Mouse (Mus musculus): ENCODE data around the gene Foxc1. TPM values are rescaled to one million over a fixed set of nuclear protein-coding genes. Genes with fewer than 3 reads are reported as not detected.

Foxc1 gene
- polyA plus RNA-seq, 1 experiment from 2014 or later = 2.0 TPM

GRCm38 (mm10) chr13:31825180-31825579 is 18.7 kb downstream of the Foxc1 start:
- DNase-seq (ENCODE audit: low spot score) = no peak
- no peaks in the 10 kb centered on the region for H3K9me3 ChIP-seq
- H3K4me1 ChIP-seq = peaks cover 43% of the 10 kb centered on the region
- H3K36me3 ChIP-seq = no peaks in the 10 kb centered on the region
- H3K27me3 ChIP-seq (ENCODE audit: insufficient read depth, poor library complexity, severe bottlenecking) = peaks cover 42% of the 10 kb centered on the region
- H3K4me3 ChIP-seq = no peak overlapping the region
- H3K27ac ChIP-seq = no peak overlapping the region
- WGBS = 88% methylated on average over 1 of the region's 1 CpGs

- Histone ChIP-seq H3K4me1 (peaks cover 30% of the 10 kb centered on the region), H3K27me3 (ENCODE audit: insufficient read depth, poor library complexity, severe bottlenecking) (peaks cover 44% of the 10 kb centered on the region)
Measured at GRCm38 (mm10) chr13:31827160-31827559, 20.7 kb downstream of the Foxc1 start.

GRCm38 (mm10) chr13:31827820-31828332 is 21.4 kb downstream of the Foxc1 start:
- H3K27ac ChIP-seq = no peak overlapping the region
- WGBS = 37% methylated on average over 3 of the region's 3 CpGs
- H3K9me3 ChIP-seq = no peaks in the 10 kb centered on the region
- H3K4me3 ChIP-seq = no peak overlapping the region
- no peaks in the 10 kb centered on the region for H3K36me3 ChIP-seq
- peaks cover 39% of the 10 kb centered on the region for H3K27me3 ChIP-seq (ENCODE audit: insufficient read depth, poor library complexity, severe bottlenecking)
- H3K4me1 ChIP-seq = peaks cover 24% of the 10 kb centered on the region
- DNase-seq (ENCODE audit: low spot score) = peak; percentile 51

More at GRCm38 (mm10) chr13:31827160-31827559, 20.7 kb downstream of the Foxc1 start:
- H3K4me3 ChIP-seq = no peak overlapping the region
- no peaks in the 10 kb centered on the region for H3K36me3 ChIP-seq
- no peaks in the 10 kb centered on the region for H3K9me3 ChIP-seq
- no peak for DNase-seq (ENCODE audit: low spot score)
- 36% methylated on average over 5 of the region's 5 CpGs for WGBS
- H3K27ac ChIP-seq = no peak overlapping the region

- WGBS = 79% methylated on average over 4 of the region's 4 CpGs
- H3K27ac ChIP-seq = no peak overlapping the region
- H3K27me3 ChIP-seq (ENCODE audit: insufficient read depth, poor library complexity, severe bottlenecking) = peaks cover 44% of the 10 kb centered on the region
- peak; percentile 33 for DNase-seq (ENCODE audit: low spot score)
- no peak overlapping the region for H3K4me3 ChIP-seq
- no peaks in the 10 kb centered on the region for H3K9me3 ChIP-seq
- H3K36me3 ChIP-seq = no peaks in the 10 kb centered on the region
- peaks cover 23% of the 10 kb centered on the region for H3K4me1 ChIP-seq
Measured at GRCm38 (mm10) chr13:31828446-31828845, 22.0 kb downstream of the Foxc1 start.

GRCm38 (mm10) chr13:31830332-31830731 is 23.9 kb downstream of the Foxc1 start:
- Histone ChIP-seq H3K4me3 (no peak overlapping the region), H3K36me3 (no peaks in the 10 kb centered on the region), H3K27me3 (ENCODE audit: insufficient read depth, poor library complexity, severe bottlenecking) (peaks cover 30% of the 10 kb centered on the region), H3K4me1 (peaks cover 23% of the 10 kb centered on the region), H3K9me3 (no peaks in the 10 kb centered on the region), H3K27ac (no peak overlapping the region)
- DNase-seq (ENCODE audit: low spot score) = no peak
- 51% methylated on average over 9 of the region's 9 CpGs for WGBS

GRCm38 (mm10) chr13:31835802-31836201 is 29.4 kb downstream of the Foxc1 start:
- no peaks in the 10 kb centered on the region for H3K9me3 ChIP-seq
- WGBS = 74% methylated on average over 4 of the region's 4 CpGs
- H3K27me3 ChIP-seq (ENCODE audit: insufficient read depth, poor library complexity, severe bottlenecking) = peaks cover 14% of the 10 kb centered on the region

GRCm38 (mm10) chr13:31849258-31849971 is 43.0 kb downstream of the Foxc1 start:
- Histone ChIP-seq H3K4me1 (no peaks in the 10 kb centered on the region), H3K27ac (no peak overlapping the region), H3K27me3 (ENCODE audit: insufficient read depth, poor library complexity, severe bottlenecking) (no peaks in the 10 kb centered on the region), H3K9me3 (no peaks in the 10 kb centered on the region), H3K4me3 (no peak overlapping the region), H3K36me3 (no peaks in the 10 kb centered on the region)
- 50% methylated on average over 5 of the region's 5 CpGs for WGBS
- DNase-seq (ENCODE audit: low spot score) = no peak

More at GRCm38 (mm10) chr13:31835802-31836201, 29.4 kb downstream of the Foxc1 start:
- Histone ChIP-seq H3K4me1 (no peaks in the 10 kb centered on the region), H3K36me3 (no peaks in the 10 kb centered on the region), H3K4me3 (no peak overlapping the region), H3K27ac (no peak overlapping the region)
- DNase-seq (ENCODE audit: low spot score) = no peak

GRCm38 (mm10) chr13:31853564-31853963 is 47.1 kb downstream of the Foxc1 start:
- 62% methylated on average over 2 of the region's 2 CpGs for WGBS
- Histone ChIP-seq H3K4me3 (no peak overlapping the region), H3K36me3 (no peaks in the 10 kb centered on the region), H3K4me1 (no peaks in the 10 kb centered on the region), H3K9me3 (no peaks in the 10 kb centered on the region), H3K27me3 (ENCODE audit: insufficient read depth, poor library complexity, severe bottlenecking) (no peaks in the 10 kb centered on the region), H3K27ac (no peak overlapping the region)
- DNase-seq (ENCODE audit: low spot score) = no peak

GRCm38 (mm10) chr13:31854000-31854399 is 47.6 kb downstream of the Foxc1 start:
- H3K27ac ChIP-seq = no peak overlapping the region
- no peaks in the 10 kb centered on the region for H3K9me3 ChIP-seq
- DNase-seq (ENCODE audit: low spot score) = no peak
- no peak overlapping the region for H3K4me3 ChIP-seq
- H3K4me1 ChIP-seq = no peaks in the 10 kb centered on the region
- H3K36me3 ChIP-seq = no peaks in the 10 kb centered on the region
- no peaks in the 10 kb centered on the region; the same call in 1 of the 2 replicates for H3K27me3 ChIP-seq (ENCODE audit: insufficient read depth, poor library complexity, severe bottlenecking)
- 67% methylated on average over 4 of the region's 4 CpGs for WGBS

- 81% methylated on average over 5 of the region's 5 CpGs for WGBS
- Histone ChIP-seq H3K27ac (no peak overlapping the region), H3K9me3 (no peaks in the 10 kb centered on the region), H3K36me3 (no peaks in the 10 kb centered on the region), H3K27me3 (ENCODE audit: insufficient read depth, poor library complexity, severe bottlenecking) (no peaks in the 10 kb centered on the region; the same call in 1 of the 2 replicates), H3K4me1 (no peaks in the 10 kb centered on the region; the same call in 1 of the 2 replicates), H3K4me3 (no peak overlapping the region)
- DNase-seq (ENCODE audit: low spot score) = no peak
Measured at GRCm38 (mm10) chr13:31860200-31860599, 53.8 kb downstream of the Foxc1 start.

Other genes with a start within 250 kb of the Foxc1 start
- gene A530084C06Rik, start 247.3 kb upstream of the Foxc1 start, polyA plus RNA-seq (2016; fragmentation: Nextera tagmentation; extraction: Ambion mirVana) = not detected in 2 replicates
- gene Foxf2, start 180.8 kb upstream of the Foxc1 start, polyA plus RNA-seq (2016; fragmentation: Nextera tagmentation; extraction: Ambion mirVana) = 0.14 and 3.4 TPM in 2 replicates